Mouse (Mus musculus): ENCODE results near the gene Tnfrsf12a. TPM values are rescaled to one million over a fixed set of nuclear protein-coding genes. Genes with fewer than 3 reads are reported as not detected.

Gene Tnfrsf12a
- total RNA-seq, 1 experiment from 2014 or later, result 29.6 TPM

GRCm38 (mm10) chr17:23660117-23660875 lies 17.0 kb downstream of the Tnfrsf12a start, which contains the start of gene Bicdl2:
Bicdl2 (plus strand) TSS chr17:23660506.
- no peak for ATAC-seq (replicated peaks; ENCODE audit: insufficient number of reproducible peaks, low FRiP score, low TSS enrichment, poor library complexity, severe bottlenecking)

DNA sequence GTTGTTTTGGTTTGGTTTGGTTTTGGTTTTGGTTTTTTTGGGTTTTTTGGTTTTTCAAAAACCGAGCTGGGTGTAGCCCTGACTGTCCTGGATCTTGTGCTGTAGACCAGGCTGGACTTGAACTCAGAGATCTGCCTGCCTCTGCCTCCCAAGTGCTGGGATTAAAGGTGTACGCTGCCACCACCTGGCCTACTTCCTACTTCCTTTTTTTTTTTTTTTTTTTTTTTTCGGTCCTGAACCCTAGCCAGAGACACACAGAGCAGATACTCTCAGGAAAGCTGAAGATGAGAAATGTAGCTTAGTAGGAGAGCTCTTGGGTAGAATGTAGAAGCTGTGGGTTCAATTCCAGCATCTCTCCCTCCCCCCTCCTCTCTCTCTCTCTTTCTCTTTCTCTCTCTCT lies 18.8 kb downstream of the Tnfrsf12a start:
- no peak for ATAC-seq (replicated peaks; ENCODE audit: insufficient number of reproducible peaks, low FRiP score, low TSS enrichment, poor library complexity, severe bottlenecking)

DNA sequence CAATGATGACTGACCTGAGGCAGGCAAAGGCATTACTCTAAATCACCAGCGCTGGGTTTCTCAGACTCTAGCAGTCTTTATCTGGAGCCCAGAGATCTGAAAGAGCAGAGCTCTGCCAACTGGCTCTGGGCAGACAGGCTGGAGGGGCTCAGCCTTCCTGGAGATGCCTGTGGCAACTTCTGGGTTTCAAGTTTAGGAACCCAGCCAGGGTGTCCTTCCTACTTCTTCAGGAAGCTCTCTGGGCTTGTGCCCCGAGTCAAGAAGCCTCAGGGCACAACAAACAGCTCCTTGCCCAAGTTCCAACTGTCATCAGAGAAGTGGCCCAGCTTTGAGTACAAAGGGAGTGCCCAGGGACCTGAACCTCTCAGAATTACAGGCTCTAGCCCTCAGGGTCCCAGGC lies 22.9 kb downstream of the Tnfrsf12a start:
- ATAC-seq (replicated peaks; ENCODE audit: insufficient number of reproducible peaks, low FRiP score, low TSS enrichment, poor library complexity, severe bottlenecking), result no peak

GRCm38 (mm10) chr17:23654001-23654400 lies 23.3 kb downstream of the Tnfrsf12a start:
- no peak for ATAC-seq (replicated peaks; ENCODE audit: insufficient number of reproducible peaks, low FRiP score, low TSS enrichment, poor library complexity, severe bottlenecking)

DNA sequence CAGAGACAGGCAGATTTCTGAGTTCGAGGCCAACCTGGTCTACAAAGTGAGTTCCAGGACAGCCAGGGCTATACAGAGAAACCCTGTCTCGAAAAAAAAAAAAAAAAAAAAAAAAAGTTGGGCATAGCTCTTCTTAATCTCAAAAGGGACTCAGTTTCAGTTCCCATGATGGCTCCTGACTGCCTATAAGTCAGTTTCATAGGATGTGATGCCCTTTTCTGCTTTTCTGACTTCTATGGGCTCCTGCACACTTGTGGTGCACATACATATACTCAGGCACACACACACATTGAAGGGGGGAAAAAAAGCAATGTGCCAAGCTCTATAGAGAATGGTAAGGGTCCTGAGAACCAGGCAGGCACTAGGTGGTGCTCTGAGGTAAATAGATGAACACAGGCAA lies 23.9 kb downstream of the Tnfrsf12a start:
- no peak for ATAC-seq (replicated peaks; ENCODE audit: insufficient number of reproducible peaks, low FRiP score, low TSS enrichment, poor library complexity, severe bottlenecking)

DNA sequence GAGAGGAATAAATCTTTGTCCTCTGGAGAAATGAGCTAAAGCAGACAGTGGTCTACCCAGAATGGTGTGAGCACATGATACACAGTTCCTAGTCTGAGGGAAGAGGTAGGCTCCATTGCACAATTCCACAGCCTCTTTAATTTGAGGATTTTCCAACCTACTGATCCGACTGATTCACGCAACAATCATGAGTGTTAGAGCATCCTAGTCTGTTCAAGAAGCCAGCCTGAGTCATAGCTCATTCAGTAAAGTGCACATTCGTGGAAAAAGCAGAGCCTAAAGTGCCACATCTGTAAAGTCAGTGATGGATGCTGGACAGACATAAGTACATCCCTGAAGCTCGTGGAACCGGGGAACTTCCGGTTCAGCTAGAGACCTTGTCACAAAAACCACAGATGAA lies 25.9 kb downstream of the Tnfrsf12a start:
- no peak for ATAC-seq (replicated peaks; ENCODE audit: insufficient number of reproducible peaks, low FRiP score, low TSS enrichment, poor library complexity, severe bottlenecking)

DNA sequence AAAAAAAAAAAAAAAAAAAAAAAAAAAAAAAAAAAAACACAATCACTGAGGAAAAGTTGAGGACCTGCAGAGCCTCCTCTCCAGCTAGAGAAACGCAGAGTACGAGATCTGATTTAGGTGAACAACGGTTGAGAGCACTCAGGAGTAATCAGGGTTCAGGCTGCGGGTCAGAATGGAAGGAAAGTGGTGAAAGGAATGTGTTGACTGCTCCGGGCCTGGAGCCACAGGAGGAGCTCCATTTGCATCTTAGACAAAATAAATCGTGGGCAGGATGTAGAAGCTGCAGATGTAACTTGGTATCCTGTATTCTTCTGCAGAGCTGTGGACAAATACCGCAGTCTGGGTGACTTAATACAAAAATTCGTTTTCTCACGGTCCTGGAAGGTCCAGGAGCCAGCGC lies 31.4 kb downstream of the Tnfrsf12a start:
- no peak for ATAC-seq (replicated peaks; ENCODE audit: insufficient number of reproducible peaks, low FRiP score, low TSS enrichment, poor library complexity, severe bottlenecking)

GRCm38 (mm10) chr17:23644613-23645495 lies 32.4 kb downstream of the Tnfrsf12a start, which contains the start of gene Mmp25:
Mmp25 (minus strand) TSS chr17:23645277.
- ATAC-seq (replicated peaks; ENCODE audit: insufficient number of reproducible peaks, low FRiP score, low TSS enrichment, poor library complexity, severe bottlenecking), result peak; percentile 32; the same call in 1 of the 2 replicates

DNA sequence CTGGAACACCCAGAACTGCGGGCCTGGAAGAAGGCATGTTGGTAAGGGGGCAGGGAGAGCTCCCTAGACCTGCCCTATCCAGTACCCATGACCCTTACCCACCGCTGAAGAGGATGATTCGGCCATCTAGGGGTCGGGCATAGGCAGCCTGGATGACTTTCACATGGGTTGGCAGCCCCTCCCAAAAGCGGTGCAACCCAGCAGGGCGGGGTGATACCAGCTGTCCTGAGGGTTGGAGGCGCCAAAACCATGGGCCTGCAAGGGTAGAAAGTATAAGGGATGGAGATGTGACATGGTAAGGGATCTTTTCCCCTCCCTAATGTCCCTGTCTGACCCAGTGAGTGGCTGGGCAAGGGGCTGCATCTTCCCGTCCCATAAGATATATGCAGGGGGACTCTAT lies 46.0 kb downstream of the Tnfrsf12a start:
- no peak for ATAC-seq (replicated peaks; ENCODE audit: insufficient number of reproducible peaks, low FRiP score, low TSS enrichment, poor library complexity, severe bottlenecking)

DNA sequence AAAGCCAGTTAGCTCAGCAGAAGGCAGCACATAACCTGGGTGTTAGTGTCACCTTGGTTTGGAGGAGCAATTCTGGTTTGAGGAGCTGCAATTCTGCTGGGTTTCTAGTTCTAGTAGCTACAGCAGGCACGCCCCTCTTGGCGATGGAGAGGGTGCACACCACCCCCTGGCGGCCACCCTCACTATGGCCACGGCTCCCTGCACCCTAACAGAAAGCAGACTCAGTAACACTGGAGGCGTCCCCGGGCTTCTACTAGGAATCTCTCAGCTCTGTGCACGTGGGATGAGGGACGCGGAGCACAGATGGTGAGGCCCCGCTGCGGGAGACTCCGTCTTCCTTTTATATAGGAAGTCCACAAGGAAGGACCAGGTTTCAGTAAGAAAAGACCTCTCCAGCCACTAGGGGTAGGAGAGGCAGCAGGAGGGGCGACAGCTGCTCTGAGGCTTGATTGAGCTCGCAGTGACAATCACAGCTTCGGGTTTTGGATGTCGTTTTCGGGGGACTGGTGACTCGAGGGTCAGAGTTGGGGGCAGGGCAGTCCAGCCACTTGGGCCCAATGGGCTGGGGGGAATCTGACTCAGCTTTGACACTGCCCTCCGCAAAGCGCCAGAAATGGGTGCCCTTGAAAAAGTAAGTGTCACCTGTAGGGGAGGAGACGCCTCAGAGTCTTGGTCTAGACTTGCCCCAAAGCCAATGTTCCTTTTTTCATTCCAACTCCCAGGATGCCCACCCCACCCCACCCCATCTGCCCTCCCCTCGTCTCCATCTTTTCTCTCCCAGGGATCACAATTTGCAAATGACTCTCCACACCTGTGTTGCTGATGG lies 46.9 kb downstream of the Tnfrsf12a start:
- ATAC-seq (replicated peaks; ENCODE audit: insufficient number of reproducible peaks, low FRiP score, low TSS enrichment, poor library complexity, severe bottlenecking), result peak; percentile 79

DNA sequence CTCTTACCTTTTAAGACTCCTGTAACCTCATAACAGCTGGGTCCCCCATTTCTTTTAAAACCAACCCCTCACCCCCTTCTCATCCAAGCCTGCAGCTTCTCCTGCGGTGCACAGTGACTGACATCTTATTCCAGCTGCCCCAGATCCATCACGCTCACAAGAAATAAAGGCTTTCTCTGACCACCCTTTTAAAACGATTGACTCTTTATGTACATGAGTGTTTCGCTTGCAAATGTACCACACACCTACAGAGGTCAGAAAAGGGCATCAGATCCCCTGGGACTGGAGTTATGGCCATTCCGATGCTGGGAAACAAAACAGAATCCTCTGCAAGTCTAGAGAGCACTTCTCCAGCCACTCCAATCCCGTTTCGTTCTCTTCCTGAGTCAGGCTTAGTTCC lies 49.5 kb downstream of the Tnfrsf12a start:
- ATAC-seq (replicated peaks; ENCODE audit: insufficient number of reproducible peaks, low FRiP score, low TSS enrichment, poor library complexity, severe bottlenecking), result no peak

Other genes with a start within 250 kb of the Tnfrsf12a start
- not detected in 3 replicates for gene Vmn2r117, start 197.8 kb downstream of the Tnfrsf12a start, total RNA-seq (2017)
- gene Zfp213, start 113.2 kb downstream of the Tnfrsf12a start, total RNA-seq (2017), result 4.2 to 6.2 TPM (median 5.4 TPM) in 3 replicates
- not detected in 3 replicates for gene Zfp13, start 78.0 kb downstream of the Tnfrsf12a start, total RNA-seq (2017)
- gene Zscan10, start 76.6 kb downstream of the Tnfrsf12a start, total RNA-seq (2017), result not detected in 3 replicates
- 0.29 to 4.9 TPM (median 3.0 TPM) in 3 replicates for gene Mmp25, start 32.2 kb downstream of the Tnfrsf12a start, total RNA-seq (2017)
- gene Bicdl2, start 17.0 kb downstream of the Tnfrsf12a start, total RNA-seq (2017), result 1.4 TPM in 1 of 3 replicates, not detected in the others
- gene Hcfc1r1, start 3.9 kb downstream of the Tnfrsf12a start, total RNA-seq (2017), result 36.7 to 49.3 TPM (median 38.3 TPM) in 3 replicates
- gene Thoc6, start 3.6 kb downstream of the Tnfrsf12a start, total RNA-seq (2017), result 20.3 to 21.9 TPM (median 21.2 TPM) in 3 replicates
- gene Cldn6, start 1.8 kb upstream of the Tnfrsf12a start, total RNA-seq (2017), result not detected in 3 replicates
- not detected in 3 replicates for gene Cldn9, start 6.6 kb upstream of the Tnfrsf12a start, total RNA-seq (2017)
- gene 1520401A03Rik, start 45.3 kb upstream of the Tnfrsf12a start, total RNA-seq (2017), result not detected in 3 replicates
- 0.86 to 3.7 TPM (median 2.6 TPM) in 3 replicates for gene Pkmyt1, start 48.9 kb upstream of the Tnfrsf12a start, total RNA-seq (2017)
- 0.38 to 5.1 TPM (median 2.9 TPM) in 3 replicates for gene Paqr4, start 63.4 kb upstream of the Tnfrsf12a start, total RNA-seq (2017)
- 0.39 TPM in 1 of 3 replicates, not detected in the others for gene Kremen2, start 68.4 kb upstream of the Tnfrsf12a start, total RNA-seq (2017)
- 7.0 to 19.0 TPM (median 8.6 TPM) in 3 replicates for gene Flywch1, start 94.1 kb upstream of the Tnfrsf12a start, total RNA-seq (2017)
- 2.5 TPM in 1 of 3 replicates, not detected in the others for gene Flywch2, start 108.6 kb upstream of the Tnfrsf12a start, total RNA-seq (2017)
- 91.7 to 297 TPM (median 188 TPM) in 3 replicates for gene Srrm2, start 113.1 kb upstream of the Tnfrsf12a start, total RNA-seq (2017)
- 89.4 to 137 TPM (median 96.5 TPM) in 3 replicates for gene Elob, start 151.7 kb upstream of the Tnfrsf12a start, total RNA-seq (2017)
- gene Prss33, start 158.6 kb upstream of the Tnfrsf12a start, total RNA-seq (2017), result not detected in 3 replicates
- not detected in 3 replicates for gene Prss32, start 166.4 kb upstream of the Tnfrsf12a start, total RNA-seq (2017)
- gene Prss41, start 166.7 kb upstream of the Tnfrsf12a start, total RNA-seq (2017), result not detected in 3 replicates
- gene Prss21, start 190.6 kb upstream of the Tnfrsf12a start, total RNA-seq (2017), result not detected in 3 replicates
- not detected in 3 replicates for gene Dcpp1, start 203.4 kb upstream of the Tnfrsf12a start, total RNA-seq (2017)
- not detected in 3 replicates for gene Dcpp2, start 203.4 kb upstream of the Tnfrsf12a start, total RNA-seq (2017)
- not detected in 3 replicates for gene Dcpp3, start 240.0 kb upstream of the Tnfrsf12a start, total RNA-seq (2017)

All from monocyte, adult 5-6 weeks (primary cell).